Mouse (Mus musculus): ENCODE data around the gene 4930518I15Rik. TPM values are rescaled to one million over a fixed set of nuclear protein-coding genes. Genes with fewer than 3 reads are reported as not detected.
"Not testable (repeated sequence)": the region's sequence is repeated elsewhere in the genome, so short reads cannot be mapped to it uniquely, and the experiment has no call there.

Gene 4930518I15Rik
- polyA plus RNA-seq (2015; fragmentation: Nextera tagmentation; extraction: Ambion mirVana): 8.0 and 9.9 TPM in 2 replicates

GRCm38 (mm10) chr2:156857835-156858234 lies at the start of gene 4930518I15Rik:
Gene 4930518I15Rik, minus strand, starts transcription at chr2:156857946.
- no peak for ATAC-seq (ENCODE audit: low FRiP score, low TSS enrichment)
- Histone ChIP-seq H3K27ac (ENCODE audit: low read length) (peak within 1 kb of the TSS; percentile 65; the same call in 1 of the 2 replicates), H3K27me3 (ENCODE audit: insufficient read depth, low read length) (no peaks in the 10 kb centered on the region), H3K36me3 (ENCODE audit: insufficient read depth, low read length) (peaks cover 17% of the 10 kb centered on the region), H3K9me3 (ENCODE audit: low read length) (no peaks in the 10 kb centered on the region), H3K4me1 (ENCODE audit: insufficient read depth, low read length) (peaks cover 7% of the 10 kb centered on the region), H3K9ac (replicated peaks; ENCODE audit: low read length) (no peak within 1 kb of the TSS), H3K4me3 (ENCODE audit: low read length) (no peak within 1 kb of the TSS), H3K4me2 (replicated peaks; ENCODE audit: low read depth, low read length) (no peak within 1 kb of the TSS)
- 91% methylated on average over 2 of the region's 2 CpGs for WGBS

GRCm38 (mm10) chr2:156905931-156906330 lies 48.2 kb upstream of the 4930518I15Rik start:
- H3K9me3 ChIP-seq (ENCODE audit: low read length); H3K27ac ChIP-seq (ENCODE audit: low read length); H3K4me2 ChIP-seq (replicated peaks; ENCODE audit: low read depth, low read length); ATAC-seq (ENCODE audit: low FRiP score, low TSS enrichment); H3K4me1 ChIP-seq (ENCODE audit: insufficient read depth, low read length); H3K36me3 ChIP-seq (ENCODE audit: insufficient read depth, low read length); H3K4me3 ChIP-seq (ENCODE audit: low read length); H3K9ac ChIP-seq (replicated peaks; ENCODE audit: low read length); H3K27me3 ChIP-seq (ENCODE audit: insufficient read depth, low read length): not testable (repeated sequence)
- 34% methylated on average over 4 of the region's 4 CpGs for WGBS

GRCm38 (mm10) chr2:156904976-156905717 lies 47.4 kb upstream of the 4930518I15Rik start:
- ATAC-seq (ENCODE audit: low FRiP score, low TSS enrichment): no peak
- no peak overlapping the region for H3K4me2 ChIP-seq (replicated peaks; ENCODE audit: low read depth, low read length)
- WGBS: 22% methylated on average over 6 of the region's 6 CpGs
- no peaks in the 10 kb centered on the region for H3K36me3 ChIP-seq (ENCODE audit: insufficient read depth, low read length)
- H3K4me3 ChIP-seq (ENCODE audit: low read length): no peak overlapping the region
- no peaks in the 10 kb centered on the region for H3K27me3 ChIP-seq (ENCODE audit: insufficient read depth, low read length)
- H3K4me1 ChIP-seq (ENCODE audit: insufficient read depth, low read length): no peaks in the 10 kb centered on the region
- no peak overlapping the region for H3K9ac ChIP-seq (replicated peaks; ENCODE audit: low read length)
- no peak overlapping the region for H3K27ac ChIP-seq (ENCODE audit: low read length)
- H3K9me3 ChIP-seq (ENCODE audit: low read length): no peaks in the 10 kb centered on the region

GRCm38 (mm10) chr2:156903367-156903766 lies 45.6 kb upstream of the 4930518I15Rik start:
- H3K4me3 ChIP-seq (ENCODE audit: low read length): no peak overlapping the region
- no peak overlapping the region for H3K27ac ChIP-seq (ENCODE audit: low read length)
- H3K9me3 ChIP-seq (ENCODE audit: low read length): no peaks in the 10 kb centered on the region
- no peak overlapping the region for H3K9ac ChIP-seq (replicated peaks; ENCODE audit: low read length)
- WGBS: 37% methylated on average over 2 of the region's 2 CpGs
- no peaks in the 10 kb centered on the region for H3K27me3 ChIP-seq (ENCODE audit: insufficient read depth, low read length)
- H3K4me1 ChIP-seq (ENCODE audit: insufficient read depth, low read length): no peaks in the 10 kb centered on the region
- ATAC-seq (ENCODE audit: low FRiP score, low TSS enrichment): no peak
- no peaks in the 10 kb centered on the region for H3K36me3 ChIP-seq (ENCODE audit: insufficient read depth, low read length)
- no peak overlapping the region for H3K4me2 ChIP-seq (replicated peaks; ENCODE audit: low read depth, low read length)

GRCm38 (mm10) chr2:156902411-156902810 lies 44.7 kb upstream of the 4930518I15Rik start:
- WGBS: 76% methylated on average over 4 of the region's 4 CpGs
- H3K4me1 ChIP-seq (ENCODE audit: insufficient read depth, low read length); H3K36me3 ChIP-seq (ENCODE audit: insufficient read depth, low read length); H3K27ac ChIP-seq (ENCODE audit: low read length); H3K27me3 ChIP-seq (ENCODE audit: insufficient read depth, low read length); H3K9me3 ChIP-seq (ENCODE audit: low read length); H3K9ac ChIP-seq (replicated peaks; ENCODE audit: low read length); ATAC-seq (ENCODE audit: low FRiP score, low TSS enrichment); H3K4me2 ChIP-seq (replicated peaks; ENCODE audit: low read depth, low read length); H3K4me3 ChIP-seq (ENCODE audit: low read length): not testable (repeated sequence)

GRCm38 (mm10) chr2:156901883-156902282 lies 44.1 kb upstream of the 4930518I15Rik start:
- Histone ChIP-seq H3K9ac (replicated peaks; ENCODE audit: low read length) (no peak overlapping the region), H3K4me2 (replicated peaks; ENCODE audit: low read depth, low read length) (no peak overlapping the region)
- no peak for ATAC-seq (ENCODE audit: low FRiP score, low TSS enrichment)

GRCm38 (mm10) chr2:156901344-156901743 lies 43.6 kb upstream of the 4930518I15Rik start:
- no peak overlapping the region for H3K27ac ChIP-seq (ENCODE audit: low read length)
- no peak overlapping the region for H3K4me2 ChIP-seq (replicated peaks; ENCODE audit: low read depth, low read length)
- H3K9me3 ChIP-seq (ENCODE audit: low read length): no peaks in the 10 kb centered on the region
- no peak for ATAC-seq (ENCODE audit: low FRiP score, low TSS enrichment)
- no peaks in the 10 kb centered on the region for H3K36me3 ChIP-seq (ENCODE audit: insufficient read depth, low read length)
- no peak overlapping the region for H3K4me3 ChIP-seq (ENCODE audit: low read length)
- H3K27me3 ChIP-seq (ENCODE audit: insufficient read depth, low read length): no peaks in the 10 kb centered on the region
- whole genome bisulfite sequencing: 69% methylated on average over 2 of the region's 2 CpGs
- H3K4me1 ChIP-seq (ENCODE audit: insufficient read depth, low read length): no peaks in the 10 kb centered on the region
- H3K9ac ChIP-seq (replicated peaks; ENCODE audit: low read length): no peak overlapping the region

More at GRCm38 (mm10) chr2:156901883-156902282, 44.1 kb upstream of the 4930518I15Rik start:
- Histone ChIP-seq H3K27ac (ENCODE audit: low read length) (no peak overlapping the region), H3K9me3 (ENCODE audit: low read length) (no peaks in the 10 kb centered on the region), H3K4me3 (ENCODE audit: low read length) (no peak overlapping the region), H3K36me3 (ENCODE audit: insufficient read depth, low read length) (no peaks in the 10 kb centered on the region), H3K4me1 (ENCODE audit: insufficient read depth, low read length) (no peaks in the 10 kb centered on the region), H3K27me3 (ENCODE audit: insufficient read depth, low read length) (no peaks in the 10 kb centered on the region)
- WGBS: 71% methylated on average over 6 of the region's 6 CpGs

GRCm38 (mm10) chr2:156899184-156899583 lies 41.4 kb upstream of the 4930518I15Rik start:
- Histone ChIP-seq H3K4me3 (ENCODE audit: low read length) (no peak overlapping the region), H3K27ac (ENCODE audit: low read length) (no peak overlapping the region), H3K36me3 (ENCODE audit: insufficient read depth, low read length) (no peaks in the 10 kb centered on the region), H3K4me1 (ENCODE audit: insufficient read depth, low read length) (no peaks in the 10 kb centered on the region), H3K27me3 (ENCODE audit: insufficient read depth, low read length) (no peaks in the 10 kb centered on the region), H3K9ac (replicated peaks; ENCODE audit: low read length) (no peak overlapping the region), H3K9me3 (ENCODE audit: low read length) (no peaks in the 10 kb centered on the region), H3K4me2 (replicated peaks; ENCODE audit: low read depth, low read length) (no peak overlapping the region)
- 51% methylated on average over 4 of the region's 4 CpGs for WGBS
- no peak for ATAC-seq (ENCODE audit: low FRiP score, low TSS enrichment)

GRCm38 (mm10) chr2:156898374-156898773 lies 40.6 kb upstream of the 4930518I15Rik start:
- no peak overlapping the region for H3K4me3 ChIP-seq (ENCODE audit: low read length)
- H3K4me1 ChIP-seq (ENCODE audit: insufficient read depth, low read length): no peaks in the 10 kb centered on the region
- H3K4me2 ChIP-seq (replicated peaks; ENCODE audit: low read depth, low read length): no peak overlapping the region
- H3K36me3 ChIP-seq (ENCODE audit: insufficient read depth, low read length): no peaks in the 10 kb centered on the region
- ATAC-seq (ENCODE audit: low FRiP score, low TSS enrichment): no peak
- no peak overlapping the region for H3K27ac ChIP-seq (ENCODE audit: low read length)
- no peak overlapping the region for H3K9ac ChIP-seq (replicated peaks; ENCODE audit: low read length)
- no peaks in the 10 kb centered on the region for H3K27me3 ChIP-seq (ENCODE audit: insufficient read depth, low read length)
- H3K9me3 ChIP-seq (ENCODE audit: low read length): no peaks in the 10 kb centered on the region
- WGBS: 61% methylated on average over 4 of the region's 4 CpGs

GRCm38 (mm10) chr2:156897034-156897433 lies 39.3 kb upstream of the 4930518I15Rik start:
- Histone ChIP-seq H3K27ac (ENCODE audit: low read length) (no peak overlapping the region), H3K4me3 (ENCODE audit: low read length) (no peak overlapping the region), H3K36me3 (ENCODE audit: insufficient read depth, low read length) (no peaks in the 10 kb centered on the region), H3K27me3 (ENCODE audit: insufficient read depth, low read length) (no peaks in the 10 kb centered on the region), H3K9ac (replicated peaks; ENCODE audit: low read length) (no peak overlapping the region), H3K9me3 (ENCODE audit: low read length) (no peaks in the 10 kb centered on the region), H3K4me2 (replicated peaks; ENCODE audit: low read depth, low read length) (no peak overlapping the region), H3K4me1 (ENCODE audit: insufficient read depth, low read length) (no peaks in the 10 kb centered on the region)
- no peak for ATAC-seq (ENCODE audit: low FRiP score, low TSS enrichment)
- 84% methylated on average over 9 of the region's 9 CpGs for WGBS

All from kidney, embryonic 16.5 days (tissue).